Mouse (Mus musculus): ENCODE measurements around the gene Srarp. TPM values are rescaled to one million over a fixed set of nuclear protein-coding genes. Genes with fewer than 3 reads are reported as not detected.
A peak's percentile ranks its signal among the peaks of the same experiment; 100 is the strongest.

The Srarp gene
- polyA plus RNA-seq, 1 experiment: 0.93 TPM

GRCm38 (mm10) chr4:141456193-141456938 lies 20.5 kb upstream of the Srarp start:
- TF ChIP-seq POLR2A (IDR thresholded peaks at IDR 0.05; ENCODE audit: borderline replicate concordance, extremely low read depth, insufficient read depth, insufficient read length, poor library complexity, severe bottlenecking) (no peak), CTCF (IDR thresholded peaks at IDR 0.05; ENCODE audit: borderline replicate concordance, extremely low read depth, insufficient read depth, insufficient read length) (no peak)
- no peak for DNase-seq (ENCODE audit: low read depth)

GRCm38 (mm10) chr4:141455526-141455925 lies 19.6 kb upstream of the Srarp start:
- TF ChIP-seq CTCF (IDR thresholded peaks at IDR 0.05; ENCODE audit: borderline replicate concordance, extremely low read depth, insufficient read depth, insufficient read length) (no peak), POLR2A (IDR thresholded peaks at IDR 0.05; ENCODE audit: borderline replicate concordance, extremely low read depth, insufficient read depth, insufficient read length, poor library complexity, severe bottlenecking) (no peak)
- DNase-seq (ENCODE audit: low read depth): no peak

- no peak for DNase-seq (ENCODE audit: low read depth)
- no peak for TF ChIP-seq POLR2A (IDR thresholded peaks at IDR 0.05; ENCODE audit: borderline replicate concordance, extremely low read depth, insufficient read depth, insufficient read length, poor library complexity, severe bottlenecking)
- TF ChIP-seq CTCF (IDR thresholded peaks at IDR 0.05; ENCODE audit: borderline replicate concordance, extremely low read depth, insufficient read depth, insufficient read length): no peak
Observed at GRCm38 (mm10) chr4:141454581-141455350, 18.9 kb upstream of the Srarp start.

- DNase-seq (ENCODE audit: low read depth): no peak
- TF ChIP-seq POLR2A (IDR thresholded peaks at IDR 0.05; ENCODE audit: borderline replicate concordance, extremely low read depth, insufficient read depth, insufficient read length, poor library complexity, severe bottlenecking) (no peak), CTCF (IDR thresholded peaks at IDR 0.05; ENCODE audit: borderline replicate concordance, extremely low read depth, insufficient read depth, insufficient read length) (no peak)
Observed at GRCm38 (mm10) chr4:141451916-141452450, 16.1 kb upstream of the Srarp start.

GRCm38 (mm10) chr4:141451251-141451650 lies 15.3 kb upstream of the Srarp start:
- TF ChIP-seq POLR2A (IDR thresholded peaks at IDR 0.05; ENCODE audit: borderline replicate concordance, extremely low read depth, insufficient read depth, insufficient read length, poor library complexity, severe bottlenecking): no peak
- TF ChIP-seq CTCF (IDR thresholded peaks at IDR 0.05; ENCODE audit: borderline replicate concordance, extremely low read depth, insufficient read depth, insufficient read length): no peak
- DNase-seq (ENCODE audit: low read depth): no peak

- no peak for DNase-seq (ENCODE audit: low read depth)
- TF ChIP-seq POLR2A (IDR thresholded peaks at IDR 0.05; ENCODE audit: borderline replicate concordance, extremely low read depth, insufficient read depth, insufficient read length, poor library complexity, severe bottlenecking): no peak
- no peak for TF ChIP-seq CTCF (IDR thresholded peaks at IDR 0.05; ENCODE audit: borderline replicate concordance, extremely low read depth, insufficient read depth, insufficient read length)
Observed at GRCm38 (mm10) chr4:141446211-141446610, 10.3 kb upstream of the Srarp start.

- no peak for DNase-seq (ENCODE audit: low read depth)
- TF ChIP-seq POLR2A (IDR thresholded peaks at IDR 0.05; ENCODE audit: borderline replicate concordance, extremely low read depth, insufficient read depth, insufficient read length, poor library complexity, severe bottlenecking): no peak
- TF ChIP-seq CTCF (IDR thresholded peaks at IDR 0.05; ENCODE audit: borderline replicate concordance, extremely low read depth, insufficient read depth, insufficient read length): no peak
Observed at GRCm38 (mm10) chr4:141445328-141445720, 9.4 kb upstream of the Srarp start.

GRCm38 (mm10) chr4:141444451-141445327 lies 8.8 kb upstream of the Srarp start, which contains the start of gene Zbtb17:
TSS of gene Zbtb17 (plus strand) at chr4:141444654.
- peak; percentile 96 for DNase-seq (ENCODE audit: low read depth)
- no peak for TF ChIP-seq CTCF (IDR thresholded peaks at IDR 0.05; ENCODE audit: borderline replicate concordance, extremely low read depth, insufficient read depth, insufficient read length)
- peak; percentile 72; the same call in 1 of the 2 replicates for TF ChIP-seq POLR2A (IDR thresholded peaks at IDR 0.05; ENCODE audit: borderline replicate concordance, extremely low read depth, insufficient read depth, insufficient read length, poor library complexity, severe bottlenecking)

- no peak for TF ChIP-seq POLR2A (IDR thresholded peaks at IDR 0.05; ENCODE audit: borderline replicate concordance, extremely low read depth, insufficient read depth, insufficient read length, poor library complexity, severe bottlenecking)
- no peak for TF ChIP-seq CTCF (IDR thresholded peaks at IDR 0.05; ENCODE audit: borderline replicate concordance, extremely low read depth, insufficient read depth, insufficient read length)
- DNase-seq (ENCODE audit: low read depth): no peak
Observed at GRCm38 (mm10) chr4:141443641-141444429, 7.9 kb upstream of the Srarp start.

- TF ChIP-seq POLR2A (IDR thresholded peaks at IDR 0.05; ENCODE audit: borderline replicate concordance, extremely low read depth, insufficient read depth, insufficient read length, poor library complexity, severe bottlenecking) (no peak), CTCF (IDR thresholded peaks at IDR 0.05; ENCODE audit: borderline replicate concordance, extremely low read depth, insufficient read depth, insufficient read length) (no peak)
- no peak for DNase-seq (ENCODE audit: low read depth)
Observed at GRCm38 (mm10) chr4:141440877-141441276, 5.0 kb upstream of the Srarp start.
